Mouse (Mus musculus): ENCODE measurements around the gene Polr3gl.

DNA sequence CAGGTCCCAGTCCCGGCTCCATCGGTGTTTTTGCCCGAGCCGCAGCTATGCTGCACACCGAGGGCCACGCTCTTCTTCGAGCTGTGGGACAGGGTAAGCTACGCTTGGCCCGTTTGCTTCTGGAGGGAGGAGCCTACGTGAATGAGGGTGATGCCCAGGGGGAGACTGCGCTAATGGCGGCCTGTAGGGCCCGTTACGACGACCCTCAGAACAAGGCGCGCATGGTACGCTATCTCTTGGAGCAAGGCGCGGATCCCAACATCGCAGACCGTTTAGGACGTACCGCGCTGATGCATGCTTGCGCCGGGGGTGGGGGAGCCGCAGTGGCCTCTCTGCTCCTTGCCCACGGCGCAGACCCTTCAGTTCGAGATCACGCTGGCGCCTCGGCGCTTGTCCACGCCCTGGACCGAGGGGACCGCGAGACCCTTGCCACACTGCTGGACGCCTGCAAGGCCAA, 3.5 kb upstream of the Polr3gl start:
- no peak for TF ChIP-seq CTCF (IDR thresholded peaks at IDR 0.05; ENCODE audit: control insufficient read depth, insufficient read depth, insufficient read length)
- no peak for TF ChIP-seq MYOD1 (IDR thresholded peaks at IDR 0.05; ENCODE audit: control insufficient read depth, insufficient read length, low read depth)
- no peak for TF ChIP-seq USF1 (IDR thresholded peaks at IDR 0.05; ENCODE audit: low read depth)
- TF ChIP-seq MYOG (IDR thresholded peaks at IDR 0.05; ENCODE audit: control insufficient read depth, extremely low read depth, insufficient read length) = no peak
